ENCODE assay signal across 7 mouse cellular contexts in genomic region chr4:133107788-133108281, GRCm38 (mm10). TPM values are rescaled to one million over a fixed set of nuclear protein-coding genes. Genes with fewer than 3 reads are reported as not detected.
DNase-seq lines count a peak whose midpoint lies in the region; ATAC-seq and TF ChIP-seq lines count a peak whose summit lies in the region.

No protein-coding gene starts in this region.

- peaks cover 47% of the 10 kb centered on the region for H3K4me1 ChIP-seq in embryonic facial prominence, embryonic 10.5 days
- H3K4me1 ChIP-seq in heart, embryonic 15.5 days (replicated peaks) = peaks cover 35% of the 10 kb centered on the region
- H3K4me1 ChIP-seq in lung, postnatal 0 days (ENCODE audit: insufficient read depth, low read depth, low read length) = peaks cover 21% of the 10 kb centered on the region; the same call in 1 of the 2 replicates

- H3K9me3 ChIP-seq in embryonic facial prominence, embryonic 10.5 days = no peaks in the 10 kb centered on the region
- H3K9me3 ChIP-seq in heart, embryonic 15.5 days (replicated peaks) = no peaks in the 10 kb centered on the region
- no peaks in the 10 kb centered on the region for H3K9me3 ChIP-seq in lung, postnatal 0 days (ENCODE audit: low read length)

- 0 out of 2 replicates have a peak, but pooled peaks have one; percentile 24 for ATAC-seq in heart, embryonic 15.5 days (replicated peaks; ENCODE audit: insufficient number of reproducible peaks, insufficient read depth, low FRiP score, low read depth)
- ATAC-seq in lung, postnatal 0 days = peak; percentile 83

- H3K4me2 ChIP-seq in heart, embryonic 15.5 days = peak overlapping the region; percentile 23; the same call in 1 of the 2 replicates
- H3K4me2 ChIP-seq in lung, postnatal 0 days (replicated peaks; ENCODE audit: low read depth, low read length) = no peak overlapping the region

- no peak overlapping the region for H3K9ac ChIP-seq in heart, embryonic 15.5 days
- no peak overlapping the region for H3K9ac ChIP-seq in lung, postnatal 0 days (replicated peaks; ENCODE audit: low read depth)

- H3K36me3 ChIP-seq in embryonic facial prominence, embryonic 10.5 days (replicated peaks) = no peaks in the 10 kb centered on the region
- H3K36me3 ChIP-seq in heart, embryonic 15.5 days = no peaks in the 10 kb centered on the region
- H3K36me3 ChIP-seq in lung, postnatal 0 days (ENCODE audit: insufficient read depth, low read length) = no peaks in the 10 kb centered on the region

- TF ChIP-seq CTCF in lung, postnatal 0 days (IDR thresholded peaks at IDR 0.05) = peak; percentile 72

- peak; percentile 99 for TF ChIP-seq EP300 in lung, postnatal 0 days (IDR thresholded peaks at IDR 0.05)

- peak overlapping the region; percentile 78 for H3K27ac ChIP-seq in embryonic facial prominence, embryonic 10.5 days (replicated peaks)
- H3K27ac ChIP-seq in heart, embryonic 15.5 days = peak overlapping the region; percentile 69
- peak overlapping the region; percentile 79 for H3K27ac ChIP-seq in lung, postnatal 0 days (ENCODE audit: low read length)

- DNase-seq in ovary, adult 18-20 months (ENCODE audit: low spot score) = peak; percentile 83
- DNase-seq in ovary, postnatal 10 days (ENCODE audit: low spot score) = no peak
- peak; percentile 48 for DNase-seq in embryonic facial prominence, embryonic 10.5 days (ENCODE audit: low spot score)
- DNase-seq in lung, postnatal 0 days (ENCODE audit: low spot score) = peak; percentile 96
- DNase-seq in thymus, postnatal 10 days (ENCODE audit: low spot score in 2 of 2) = no peak
- DNase-seq in layer of hippocampus, adult 9-10 months (ENCODE audit: low spot score) = no peak

- peaks cover 5% of the 10 kb centered on the region; the same call in 1 of the 2 replicates for H3K27me3 ChIP-seq in embryonic facial prominence, embryonic 10.5 days (replicated peaks; ENCODE audit: low read depth, poor library complexity, severe bottlenecking)
- H3K27me3 ChIP-seq in heart, embryonic 15.5 days = no peaks in the 10 kb centered on the region
- H3K27me3 ChIP-seq in lung, postnatal 0 days (replicated peaks; ENCODE audit: insufficient read depth, low read length) = no peaks in the 10 kb centered on the region

- no peak overlapping the region for H3K4me3 ChIP-seq in embryonic facial prominence, embryonic 10.5 days
- H3K4me3 ChIP-seq in heart, embryonic 15.5 days = no peak overlapping the region
- H3K4me3 ChIP-seq in lung, postnatal 0 days (ENCODE audit: low read depth, low read length) = no peak overlapping the region

- 55% methylated on average over 13 of the region's 13 CpGs for WGBS in embryonic facial prominence, embryonic 10.5 days
- WGBS in heart, embryonic 15.5 days = 34% methylated on average over 13 of the region's 13 CpGs
- WGBS in lung, postnatal 0 days = 21% methylated on average over 13 of the region's 13 CpGs

RNA-seq across cellular contexts. Expression of gene Wasf2, which starts 22.5 kb away (rescaled TPM):
- polyA plus RNA-seq in embryonic facial prominence, embryonic 10.5 days (2016; fragmentation: Nextera tagmentation; extraction: Ambion mirVana) = 66.7 and 73.0 TPM in 2 replicates
- 67.3 and 72.8 TPM in 2 replicates for polyA plus RNA-seq in heart, embryonic 15.5 days (2015; fragmentation: Nextera tagmentation; extraction: Ambion mirVana)
- 149 and 153 TPM in 2 replicates for polyA plus RNA-seq in lung, postnatal 0 days (2015; fragmentation: Nextera tagmentation; extraction: Ambion mirVana)

Comparison
In these comparisons a context has a peak if more than half of its experiments do, and no peak if none do; other contexts are left out.
1. DNase-seq: peak in ovary, adult 18-20 months (single experiment), embryonic facial prominence, embryonic 10.5 days (single experiment) and lung, postnatal 0 days (single experiment); none in ovary, postnatal 10 days (single experiment), thymus, postnatal 10 days (0 of 2) and layer of hippocampus, adult 9-10 months (single experiment).
2. Peak in every context shown above with its lines, with median percentiles within 50 percentile points of each other: H3K27ac ChIP-seq.